Mouse (Mus musculus) ES-E14 (cell line): ENCODE results near the gene Bpifa3. TPM values are rescaled to one million over a fixed set of nuclear protein-coding genes. Genes with fewer than 3 reads are reported as not detected.

Experiments
- DNase-seq: peaks from one replicate; pipeline ENCODE4 v3.0.0-alpha.2; 2013; ENCODE audit warnings: low read depth, low spot score
- H3K27ac ChIP-seq: 2 replicates; pipeline ENCODE4 v1.5.1; 2012; ENCODE audit warnings: low read depth, mild to moderate bottlenecking, low read length, moderate library complexity, mixed read lengths; ENCODE audit not compliant: poor library complexity, insufficient read depth, severe bottlenecking
- H3K36me3 ChIP-seq: 2 replicates; pipeline ENCODE4 v1.6.1; 2012; ENCODE audit warnings: mild to moderate bottlenecking, low read length, moderate library complexity, mixed read lengths; ENCODE audit not compliant: control insufficient read depth, poor library complexity, insufficient read depth, severe bottlenecking
- H3K4me1 ChIP-seq, 2 experiments: fragments of 150-350 bp in 1 of 2; sonication (generic) in 1 of 2; 2 replicates each; pipeline ENCODE4 v1.6.1; 2012; ENCODE audit warnings: low read length in 2 of 2, mild to moderate bottlenecking in 1 of 2, mixed read lengths in 1 of 2; ENCODE audit not compliant: control insufficient read depth in 2 of 2, insufficient read depth in 2 of 2, poor library complexity in 1 of 2
- H3K4me3 ChIP-seq, 2 experiments: fragments of 150-350 bp in 1 of 2; sonication (generic) in 1 of 2; 2 replicates each; pipeline ENCODE4 v1.5.1; 2012; ENCODE audit warnings: low read length in 2 of 2, low read depth in 1 of 2, mild to moderate bottlenecking in 1 of 2, mixed read lengths in 1 of 2; ENCODE audit not compliant: insufficient read depth in 1 of 2, poor library complexity in 1 of 2, severe bottlenecking in 1 of 2
- H3K9ac ChIP-seq: 2 replicates; pipeline ENCODE4 v1.6.1; 2012; ENCODE audit warnings: low read depth, mild to moderate bottlenecking, low read length, mixed read lengths; ENCODE audit not compliant: poor library complexity, insufficient read depth, severe bottlenecking
- H3K9me3 ChIP-seq: fragments of 150-350 bp; sonication (generic); 2 replicates; pipeline ENCODE4 v1.6.1; 2012; ENCODE audit warnings: low read depth, mild to moderate bottlenecking, low read length; ENCODE audit not compliant: control insufficient read depth, insufficient read depth
- CHD2 ChIP-seq: IDR thresholded peaks from 2 replicates; pipeline ENCODE4 v1.6.1; 2014; ENCODE audit warnings: mild to moderate bottlenecking, low read depth, low read length, inconsistent platforms
- HCFC1 ChIP-seq: IDR thresholded peaks from 2 replicates; pipeline ENCODE4 v1.6.1; 2012; ENCODE audit warnings: low read length, inconsistent platforms, borderline replicate concordance; ENCODE audit not compliant: insufficient read depth
- MAFK ChIP-seq: IDR thresholded peaks from 2 replicates; pipeline ENCODE4 v1.6.1; 2014; ENCODE audit warnings: mild to moderate bottlenecking, low read depth, low read length, inconsistent platforms; ENCODE audit not compliant: insufficient read depth
- ZC3H11A ChIP-seq: IDR thresholded peaks from 2 replicates; pipeline ENCODE4 v1.6.1; 2012; ENCODE audit warnings: low read depth, mild to moderate bottlenecking, inconsistent platforms, low read length, borderline replicate concordance
- ZNF384 ChIP-seq: IDR thresholded peaks from 2 replicates; pipeline ENCODE4 v1.6.1; 2012; ENCODE audit warnings: low read depth, low read length, inconsistent platforms
- in situ Hi-C, 2 experiments: fragments of 600-800 bp; cut with MboI; formaldehyde crosslinking; loops; one replicate each; pipeline ENCODE4 v1.15.1; 2025; ENCODE audit warnings: low sequenced_read_pairs in 2 of 2, inconsistent platforms in 1 of 2; ENCODE audit not compliant: unreplicated experiment in 2 of 2
- total RNA-seq: library from RNA; depleted of rRNA; stranded (reverse); fragments of 300-350 nt; gene quantifications from 2 replicates; pipeline ENCODE4 v1.2.3, GENCODE M21; 2012

Gene Bpifa3
- total RNA-seq, 1 experiment, result not detected

- no peak for TF ChIP-seq ZC3H11A
- TF ChIP-seq ZNF384, result no peak
- TF ChIP-seq CHD2, result no peak
- TF ChIP-seq HCFC1, result no peak
- no peak for TF ChIP-seq MAFK
- Histone ChIP-seq H3K4me1 (no peaks in the 10 kb centered on the region), H3K36me3 (no peaks in the 10 kb centered on the region), H3K9ac (no peak overlapping the region), H3K4me3 (no peak overlapping the region), H3K9me3 (no peaks in the 10 kb centered on the region), H3K27ac (no peak overlapping the region)
- in situ Hi-C loops, result no loop called here
- DNase-seq, result no peak
Observed at GRCm38 (mm10) chr2:154147496-154147895, 17.4 kb downstream of the Bpifa3 start.

GRCm38 (mm10) chr2:154158433-154158832 is 28.3 kb downstream of the Bpifa3 start:
- H3K27ac ChIP-seq, result no peak overlapping the region
- no peaks in the 10 kb centered on the region for H3K4me1 ChIP-seq
- H3K9ac ChIP-seq, result no peak overlapping the region
- in situ Hi-C loops, result no loop called here
- no peak overlapping the region for H3K4me3 ChIP-seq
- H3K36me3 ChIP-seq, result no peaks in the 10 kb centered on the region
- TF ChIP-seq CHD2 (no peak), HCFC1 (no peak), ZC3H11A (no peak; the same call in 1 of the 2 replicates), ZNF384 (peak; percentile 90), MAFK (no peak)
- H3K9me3 ChIP-seq, result no peaks in the 10 kb centered on the region
- DNase-seq, result peak; percentile 41

GRCm38 (mm10) chr2:154162307-154162706 is 32.2 kb downstream of the Bpifa3 start, which contains the start of gene Bpifa5:
TSS of gene Bpifa5 (plus strand) at chr2:154162607.
- DNase-seq, result no peak
- no peak within 1 kb of the TSS for H3K27ac ChIP-seq
- no peak within 1 kb of the TSS for H3K9ac ChIP-seq
- TF ChIP-seq HCFC1 (no peak), MAFK (no peak), CHD2 (no peak), ZC3H11A (no peak), ZNF384 (no peak)
- H3K36me3 ChIP-seq, result no peaks in the 10 kb centered on the region
- no peaks in the 10 kb centered on the region for H3K9me3 ChIP-seq
- H3K4me1 ChIP-seq, result no peaks in the 10 kb centered on the region
- in situ Hi-C loops, result no loop called here
- H3K4me3 ChIP-seq, result no peak within 1 kb of the TSS

- in situ Hi-C loops, result no loop called here
- no peaks in the 10 kb centered on the region for H3K9me3 ChIP-seq
- H3K9ac ChIP-seq, result no peak overlapping the region
- H3K36me3 ChIP-seq, result no peaks in the 10 kb centered on the region
- no peak overlapping the region for H3K4me3 ChIP-seq
- no peak for TF ChIP-seq ZC3H11A
- no peak for TF ChIP-seq ZNF384
- no peak for TF ChIP-seq HCFC1
- no peak for TF ChIP-seq MAFK
- no peak for TF ChIP-seq CHD2
- no peaks in the 10 kb centered on the region for H3K4me1 ChIP-seq
- no peak overlapping the region for H3K27ac ChIP-seq
- no peak for DNase-seq
Observed at GRCm38 (mm10) chr2:154163306-154163705, 33.2 kb downstream of the Bpifa3 start.

GRCm38 (mm10) chr2:154169172-154169571 is 39.0 kb downstream of the Bpifa3 start:
- H3K36me3 ChIP-seq, result no peaks in the 10 kb centered on the region
- no peak for DNase-seq
- H3K4me1 ChIP-seq, result no peaks in the 10 kb centered on the region
- in situ Hi-C loops, result no loop called here
- no peak overlapping the region for H3K4me3 ChIP-seq
- no peak overlapping the region for H3K27ac ChIP-seq
- no peak for TF ChIP-seq HCFC1
- no peak for TF ChIP-seq MAFK
- TF ChIP-seq ZC3H11A, result no peak
- no peak for TF ChIP-seq CHD2
- TF ChIP-seq ZNF384, result no peak
- no peaks in the 10 kb centered on the region for H3K9me3 ChIP-seq
- H3K9ac ChIP-seq, result no peak overlapping the region
